Mouse (Mus musculus): Measurements from ENCODE around the gene Ccnt2. TPM values are rescaled to one million over a fixed set of nuclear protein-coding genes. Genes with fewer than 3 reads are reported as not detected.
"Not testable (repeated sequence)": the region's sequence is repeated elsewhere in the genome, so short reads cannot be mapped to it uniquely, and the experiment has no call there.

Gene Ccnt2
- 55.2 and 58.6 TPM in 2 replicates for polyA plus RNA-seq (2012; rRNA removed)

- peak; percentile 99 for DNase-seq (ENCODE audit: extremely low spot score in 1 of 2, low spot score in 1 of 2)
Measured at GRCm38 (mm10) chr1:127773803-127774500, at the start of gene Ccnt2. Gene Ccnt2, plus strand, starts transcription at chr1:127774164.

GRCm38 (mm10) chr1:127729096-127729495 is 44.9 kb upstream of the Ccnt2 start, which contains the start of gene Acmsd:
Gene Acmsd, plus strand, starts transcription at chr1:127729413.
- no peak for DNase-seq (ENCODE audit: extremely low spot score in 1 of 2, low spot score in 1 of 2)

GRCm38 (mm10) chr1:127731086-127731485 is 42.9 kb upstream of the Ccnt2 start:
- no peak for DNase-seq (ENCODE audit: extremely low spot score in 1 of 2, low spot score in 1 of 2)

- no peak for DNase-seq (ENCODE audit: extremely low spot score in 1 of 2, low spot score in 1 of 2)
Measured at GRCm38 (mm10) chr1:127732435-127732834, 41.5 kb upstream of the Ccnt2 start.

- no peak for DNase-seq (ENCODE audit: extremely low spot score in 1 of 2, low spot score in 1 of 2)
Measured at GRCm38 (mm10) chr1:127732841-127733240, 41.1 kb upstream of the Ccnt2 start.

- no peak for DNase-seq (ENCODE audit: extremely low spot score in 1 of 2, low spot score in 1 of 2)
Measured at GRCm38 (mm10) chr1:127735356-127735755, 38.6 kb upstream of the Ccnt2 start.

GRCm38 (mm10) chr1:127750401-127751102 is 23.4 kb upstream of the Ccnt2 start:
- DNase-seq (ENCODE audit: extremely low spot score in 1 of 2, low spot score in 1 of 2) = no peak

- DNase-seq (ENCODE audit: extremely low spot score in 1 of 2, low spot score in 1 of 2) = no peak
Measured at GRCm38 (mm10) chr1:127755806-127756205, 18.2 kb upstream of the Ccnt2 start.

GRCm38 (mm10) chr1:127756331-127757163 is 17.4 kb upstream of the Ccnt2 start:
- DNase-seq (ENCODE audit: extremely low spot score in 1 of 2, low spot score in 1 of 2) = no peak

- DNase-seq (ENCODE audit: extremely low spot score in 1 of 2, low spot score in 1 of 2) = not testable (repeated sequence)
Measured at GRCm38 (mm10) chr1:127757164-127757545, 16.8 kb upstream of the Ccnt2 start.

- DNase-seq (ENCODE audit: extremely low spot score in 1 of 2, low spot score in 1 of 2) = peak in 1 of 2 experiments; percentile 57
Measured at GRCm38 (mm10) chr1:127765468-127765867, 8.5 kb upstream of the Ccnt2 start.

- no peak for DNase-seq (ENCODE audit: extremely low spot score in 1 of 2, low spot score in 1 of 2)
Measured at GRCm38 (mm10) chr1:127766741-127767140, 7.2 kb upstream of the Ccnt2 start.

GRCm38 (mm10) chr1:127773198-127773802 is 664 bp upstream of the Ccnt2 start:
- DNase-seq (ENCODE audit: extremely low spot score in 1 of 2, low spot score in 1 of 2) = peak in 1 of 2 experiments; percentile 19

- DNase-seq (ENCODE audit: extremely low spot score in 1 of 2, low spot score in 1 of 2) = peak; percentile 33 to 59
Measured at GRCm38 (mm10) chr1:127774501-127774880, 527 bp downstream of the Ccnt2 start.

- DNase-seq (ENCODE audit: extremely low spot score in 1 of 2, low spot score in 1 of 2) = no peak
Measured at GRCm38 (mm10) chr1:127775206-127775720, 1.3 kb downstream of the Ccnt2 start.

- DNase-seq (ENCODE audit: extremely low spot score in 1 of 2, low spot score in 1 of 2) = no peak
Measured at GRCm38 (mm10) chr1:127776246-127776645, 2.3 kb downstream of the Ccnt2 start.

- no peak for DNase-seq (ENCODE audit: extremely low spot score in 1 of 2, low spot score in 1 of 2)
Measured at GRCm38 (mm10) chr1:127778611-127779010, 4.6 kb downstream of the Ccnt2 start.

GRCm38 (mm10) chr1:127780142-127780541 is 6.2 kb downstream of the Ccnt2 start:
- no peak for DNase-seq (ENCODE audit: extremely low spot score in 1 of 2, low spot score in 1 of 2)

- DNase-seq (ENCODE audit: extremely low spot score in 1 of 2, low spot score in 1 of 2) = no peak
Measured at GRCm38 (mm10) chr1:127780849-127781248, 6.9 kb downstream of the Ccnt2 start.

GRCm38 (mm10) chr1:127783862-127784261 is 9.9 kb downstream of the Ccnt2 start:
- no peak for DNase-seq (ENCODE audit: extremely low spot score in 1 of 2, low spot score in 1 of 2)
